Mouse (Mus musculus) myocyte (in vitro differentiated cells): ENCODE results near the gene Rasgrp4. TPM values are rescaled to one million over a fixed set of nuclear protein-coding genes. Genes with fewer than 3 reads are reported as not detected.
"Not testable (repeated sequence)": the region's sequence is repeated elsewhere in the genome, so short reads cannot be mapped to it uniquely, and the experiment has no call there.

Experiments
- H3K27me3 ChIP-seq: one replicate; pipeline ENCODE4 v1.6.1; 2011; ENCODE audit not compliant: control insufficient read depth, insufficient read depth, insufficient read length
- H3K36me3 ChIP-seq: one replicate; pipeline ENCODE4 v1.6.1; 2011; ENCODE audit not compliant: control insufficient read depth, insufficient read depth
- H3K4me2 ChIP-seq: one replicate; pipeline ENCODE4 v1.6.1; 2011; ENCODE audit warnings: low read depth, control low read depth
- H3K4me3 ChIP-seq: one replicate; pipeline ENCODE4 v1.5.1; 2011; ENCODE audit warnings: mild to moderate bottlenecking, control low read depth, moderate library complexity
- H3K79me2 ChIP-seq: one replicate; pipeline ENCODE4 v1.6.1; 2011; ENCODE audit not compliant: control insufficient read depth, insufficient read depth
- H3ac ChIP-seq: one replicate; pipeline ENCODE4 v1.6.1; 2011; ENCODE audit not compliant: control insufficient read depth, insufficient read length
- CEBPB ChIP-seq: IDR thresholded peaks from 2 replicates; pipeline ENCODE4 v1.6.1; 2011; ENCODE audit warnings: mild to moderate bottlenecking, moderate library complexity; ENCODE audit not compliant: poor library complexity, insufficient read depth, severe bottlenecking
- E2F4 ChIP-seq: IDR thresholded peaks from one replicate; pipeline ENCODE4 v1.6.1; 2011; ENCODE audit warnings: mild to moderate bottlenecking, control low read depth, moderate library complexity; ENCODE audit not compliant: insufficient read depth
- MAX ChIP-seq: IDR thresholded peaks from one replicate; pipeline ENCODE4 v1.6.1; 2011; ENCODE audit warnings: low read depth, mild to moderate bottlenecking, control low read depth
- MYOD1 ChIP-seq, 3 experiments: IDR thresholded peaks; one replicate each; pipeline ENCODE4 v1.6.1; 2011; ENCODE audit warnings: control low read depth in 2 of 3, low read depth in 2 of 3, mild to moderate bottlenecking in 2 of 3, moderate library complexity in 1 of 3; ENCODE audit not compliant: insufficient read length in 2 of 3, control insufficient read depth in 1 of 3
- MYOG ChIP-seq, 3 experiments: IDR thresholded peaks; one replicate each; pipeline ENCODE4 v1.6.1; 2011; ENCODE audit warnings: control low read depth in 2 of 3, low read depth in 2 of 3, mild to moderate bottlenecking in 2 of 3; ENCODE audit not compliant: insufficient read length in 2 of 3, control insufficient read depth in 1 of 3, insufficient read depth in 1 of 3
- POLR2A ChIP-seq: IDR thresholded peaks from one replicate; pipeline ENCODE4 v1.6.1; 2011; ENCODE audit warnings: low read depth, mild to moderate bottlenecking, control low read depth, moderate library complexity; ENCODE audit not compliant: insufficient read length
- POLR2AphosphoS2 ChIP-seq: IDR thresholded peaks from one replicate; pipeline ENCODE4 v1.6.1; 2011; ENCODE audit warnings: low read depth, control low read depth; ENCODE audit not compliant: insufficient read length
- REST ChIP-seq: IDR thresholded peaks from one replicate; pipeline ENCODE4 v1.6.1; 2011; ENCODE audit warnings: mild to moderate bottlenecking, control low read depth, moderate library complexity; ENCODE audit not compliant: insufficient read depth, insufficient read length
- SRF ChIP-seq: IDR thresholded peaks from one replicate; pipeline ENCODE4 v1.6.1; 2011; ENCODE audit warnings: low read depth; ENCODE audit not compliant: control insufficient read depth, insufficient read length
- TCF12 ChIP-seq: IDR thresholded peaks from one replicate; pipeline ENCODE4 v1.6.1; 2011; ENCODE audit warnings: mild to moderate bottlenecking, control low read depth; ENCODE audit not compliant: poor library complexity, insufficient read depth, severe bottlenecking
- TCF3 ChIP-seq: IDR thresholded peaks from one replicate; pipeline ENCODE4 v1.6.1; 2011; ENCODE audit warnings: low read depth, control low read depth; ENCODE audit not compliant: insufficient read length
- USF1 ChIP-seq: IDR thresholded peaks from one replicate; pipeline ENCODE4 v1.6.1; 2011; ENCODE audit warnings: low read depth, mild to moderate bottlenecking, control low read depth, moderate library complexity
- polyA plus RNA-seq: library from polyadenylated mRNA; unstranded; fragments of >200 nt; fragmentation: generic; extraction: Trizol; gene quantifications from one replicate; pipeline ENCODE4 v1.2.1, GENCODE M21; 2012; ENCODE audit warnings: missing spikeins

Rasgrp4 gene
- polyA plus RNA-seq, 1 experiment = 0.01 TPM

DNA sequence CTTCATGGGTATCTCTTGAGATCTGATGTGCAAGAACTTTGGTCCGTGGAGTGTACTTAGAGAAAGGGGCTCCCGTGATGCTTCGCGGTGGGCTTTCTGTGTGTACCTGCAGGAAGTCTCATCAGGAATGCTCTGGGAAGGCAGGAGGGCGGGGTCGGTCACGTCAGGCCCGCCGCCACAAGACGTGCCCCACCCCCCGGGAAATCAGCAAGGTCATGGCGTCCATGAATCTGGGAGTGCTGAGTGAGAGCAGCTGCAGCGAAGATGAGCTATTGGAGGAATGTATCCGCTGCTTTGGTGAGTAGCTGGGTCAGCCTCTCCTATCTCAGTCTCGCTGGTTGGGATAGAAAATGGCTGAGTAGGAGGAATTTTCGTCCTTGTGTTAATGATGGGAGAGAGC lies 2.8 kb downstream of the Rasgrp4 start:
- no peaks in the 10 kb centered on the region for H3K27me3 ChIP-seq
- H3K4me3 ChIP-seq = no peak overlapping the region
- no peaks in the 10 kb centered on the region for H3K79me2 ChIP-seq
- no peak for TF ChIP-seq MYOD1 (IDR thresholded peaks at IDR 0.05; ENCODE audit: control insufficient read depth in 1 of 3, insufficient read length in 2 of 3, low read depth in 2 of 3)
- TF ChIP-seq CEBPB = no peak
- no peak for TF ChIP-seq SRF
- TF ChIP-seq MYOG (IDR thresholded peaks at IDR 0.05; ENCODE audit: control insufficient read depth in 1 of 3, insufficient read depth in 1 of 3, insufficient read length in 2 of 3, low read depth in 2 of 3) = no peak
- no peak for TF ChIP-seq TCF3
- no peak for TF ChIP-seq USF1
- no peak for TF ChIP-seq MAX
- no peak for TF ChIP-seq E2F4
- no peak for TF ChIP-seq POLR2AphosphoS2
- no peak for TF ChIP-seq TCF12
- no peak for TF ChIP-seq POLR2A
- no peak for TF ChIP-seq REST
- H3K36me3 ChIP-seq = no peaks in the 10 kb centered on the region
- H3ac ChIP-seq = no peak overlapping the region
- H3K4me2 ChIP-seq = no peak overlapping the region

- H3K4me3 ChIP-seq, H3K36me3 ChIP-seq, H3K27me3 ChIP-seq, H3K4me2 ChIP-seq, H3K79me2 ChIP-seq, H3ac ChIP-seq: not testable (repeated sequence)
Observed at GRCm38 (mm10) chr7:29139237-29139636, 4.6 kb downstream of the Rasgrp4 start.

GRCm38 (mm10) chr7:29141416-29141815 lies 6.8 kb downstream of the Rasgrp4 start:
- no peaks in the 10 kb centered on the region for H3K27me3 ChIP-seq
- H3K79me2 ChIP-seq = no peaks in the 10 kb centered on the region
- TF ChIP-seq CEBPB (no peak), TCF12 (no peak), POLR2AphosphoS2 (no peak), TCF3 (no peak), REST (no peak), POLR2A (no peak), SRF (no peak), MAX (no peak), MYOG (IDR thresholded peaks at IDR 0.05; ENCODE audit: control insufficient read depth in 1 of 3, insufficient read depth in 1 of 3, insufficient read length in 2 of 3, low read depth in 2 of 3) (no peak), MYOD1 (IDR thresholded peaks at IDR 0.05; ENCODE audit: control insufficient read depth in 1 of 3, insufficient read length in 2 of 3, low read depth in 2 of 3) (no peak), E2F4 (no peak), USF1 (no peak)
- no peak overlapping the region for H3K4me3 ChIP-seq
- H3K36me3 ChIP-seq = no peaks in the 10 kb centered on the region
- no peak overlapping the region for H3ac ChIP-seq
- H3K4me2 ChIP-seq = no peak overlapping the region

DNA sequence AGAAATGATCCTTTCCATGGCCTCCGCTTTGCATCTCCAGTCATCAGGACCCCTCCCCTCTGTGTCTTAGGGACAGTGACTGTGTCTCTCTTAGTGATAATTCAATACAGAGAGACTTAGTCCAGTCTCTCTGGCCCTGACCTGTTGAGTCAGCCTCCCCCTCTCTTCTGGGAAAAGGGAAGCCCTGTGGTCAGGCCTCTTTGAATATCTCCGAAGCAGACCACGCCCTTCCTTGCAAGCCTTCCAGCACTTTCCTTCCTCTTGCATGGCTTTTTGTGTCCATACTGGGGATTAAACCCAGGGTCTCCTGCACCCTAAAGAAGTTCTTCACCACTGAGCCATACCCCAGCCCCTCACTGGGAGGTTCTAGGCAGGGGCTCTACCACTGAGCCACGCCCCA lies 9.4 kb downstream of the Rasgrp4 start:
- Histone ChIP-seq H3K27me3 (no peaks in the 10 kb centered on the region), H3K79me2 (no peaks in the 10 kb centered on the region), H3K4me2 (no peak overlapping the region), H3K4me3 (no peak overlapping the region), H3K36me3 (no peaks in the 10 kb centered on the region), H3ac (no peak overlapping the region)
- no peak for TF ChIP-seq REST
- TF ChIP-seq SRF = no peak
- no peak for TF ChIP-seq POLR2AphosphoS2
- no peak for TF ChIP-seq MAX

DNA sequence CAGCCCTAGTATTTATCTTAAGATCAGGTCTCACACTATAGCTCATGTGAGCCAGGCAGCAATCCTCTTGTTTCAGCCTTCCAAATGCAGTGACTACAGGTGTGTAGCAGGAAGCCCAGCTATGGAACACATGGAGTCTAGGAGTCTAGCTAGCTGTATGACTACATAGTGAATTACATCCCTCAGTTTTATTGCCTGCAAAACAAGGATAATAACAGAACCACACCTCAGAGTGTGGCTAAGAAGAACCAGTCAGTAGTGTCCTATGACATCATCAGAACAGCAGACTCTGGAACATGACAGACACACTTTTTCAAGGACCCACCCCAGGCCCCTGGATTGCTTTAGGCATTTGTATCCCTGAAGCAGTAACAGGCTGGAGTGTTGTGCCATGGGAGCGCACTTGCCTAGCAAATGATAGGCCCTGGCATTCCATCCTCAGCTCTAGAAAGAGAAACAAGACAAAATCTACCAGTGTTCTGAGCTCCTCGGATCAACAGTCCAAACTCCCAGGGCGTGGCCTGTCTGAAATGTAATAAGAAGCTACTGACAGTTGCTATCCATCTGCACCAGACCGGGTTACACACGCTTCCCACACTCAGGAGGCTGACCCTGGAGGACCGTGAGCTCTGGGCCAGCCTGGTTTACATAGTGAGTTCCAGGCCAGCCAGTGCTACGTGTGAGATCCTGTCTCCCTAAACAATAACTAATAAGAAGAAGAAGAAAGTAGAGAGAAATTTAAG lies 12.1 kb downstream of the Rasgrp4 start:
- H3ac ChIP-seq = no peak overlapping the region
- peaks cover 5% of the 10 kb centered on the region for H3K27me3 ChIP-seq
- no peaks in the 10 kb centered on the region for H3K36me3 ChIP-seq
- peak overlapping the region; percentile 18 for H3K4me2 ChIP-seq
- H3K4me3 ChIP-seq = no peak overlapping the region
- TF ChIP-seq MYOG (IDR thresholded peaks at IDR 0.05; ENCODE audit: control insufficient read depth in 1 of 3, insufficient read depth in 1 of 3, insufficient read length in 2 of 3, low read depth in 2 of 3) = peak in 1 of 3 experiments; percentile 29
- TF ChIP-seq MAX = no peak
- H3K79me2 ChIP-seq = no peaks in the 10 kb centered on the region

DNA sequence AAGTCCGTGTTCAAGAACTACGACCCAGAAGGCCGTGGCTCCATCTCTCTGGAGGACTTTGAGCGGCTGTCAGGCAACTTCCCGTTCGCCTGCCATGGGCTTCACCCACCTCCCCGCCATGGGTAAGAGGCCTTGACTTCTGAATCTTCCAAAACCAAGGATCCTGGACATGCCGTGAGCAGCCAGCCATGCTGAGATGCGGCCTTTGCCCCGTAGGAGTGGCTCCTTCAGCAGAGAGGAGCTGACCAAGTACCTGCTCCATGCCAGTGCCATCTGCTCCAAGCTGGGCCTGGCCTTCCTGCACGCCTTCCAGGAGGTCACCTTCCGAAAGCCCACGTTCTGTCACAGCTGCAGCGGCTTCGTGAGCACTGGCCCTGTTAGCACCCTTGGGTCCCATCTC lies 14.1 kb downstream of the Rasgrp4 start:
- Histone ChIP-seq H3K36me3 (no peaks in the 10 kb centered on the region), H3ac (no peak overlapping the region), H3K4me2 (no peak overlapping the region), H3K79me2 (no peaks in the 10 kb centered on the region), H3K4me3 (no peak overlapping the region), H3K27me3 (peaks cover 5% of the 10 kb centered on the region)
- TF ChIP-seq E2F4 (no peak), REST (no peak), TCF3 (no peak), POLR2A (no peak), USF1 (no peak), MYOG (IDR thresholded peaks at IDR 0.05; ENCODE audit: control insufficient read depth in 1 of 3, insufficient read depth in 1 of 3, insufficient read length in 2 of 3, low read depth in 2 of 3) (no peak), TCF12 (no peak), MYOD1 (IDR thresholded peaks at IDR 0.05; ENCODE audit: control insufficient read depth in 1 of 3, insufficient read length in 2 of 3, low read depth in 2 of 3) (no peak)
